Mouse (Mus musculus): ENCODE measurements around the gene Gpbp1.

Gpbp1 gene

DNA sequence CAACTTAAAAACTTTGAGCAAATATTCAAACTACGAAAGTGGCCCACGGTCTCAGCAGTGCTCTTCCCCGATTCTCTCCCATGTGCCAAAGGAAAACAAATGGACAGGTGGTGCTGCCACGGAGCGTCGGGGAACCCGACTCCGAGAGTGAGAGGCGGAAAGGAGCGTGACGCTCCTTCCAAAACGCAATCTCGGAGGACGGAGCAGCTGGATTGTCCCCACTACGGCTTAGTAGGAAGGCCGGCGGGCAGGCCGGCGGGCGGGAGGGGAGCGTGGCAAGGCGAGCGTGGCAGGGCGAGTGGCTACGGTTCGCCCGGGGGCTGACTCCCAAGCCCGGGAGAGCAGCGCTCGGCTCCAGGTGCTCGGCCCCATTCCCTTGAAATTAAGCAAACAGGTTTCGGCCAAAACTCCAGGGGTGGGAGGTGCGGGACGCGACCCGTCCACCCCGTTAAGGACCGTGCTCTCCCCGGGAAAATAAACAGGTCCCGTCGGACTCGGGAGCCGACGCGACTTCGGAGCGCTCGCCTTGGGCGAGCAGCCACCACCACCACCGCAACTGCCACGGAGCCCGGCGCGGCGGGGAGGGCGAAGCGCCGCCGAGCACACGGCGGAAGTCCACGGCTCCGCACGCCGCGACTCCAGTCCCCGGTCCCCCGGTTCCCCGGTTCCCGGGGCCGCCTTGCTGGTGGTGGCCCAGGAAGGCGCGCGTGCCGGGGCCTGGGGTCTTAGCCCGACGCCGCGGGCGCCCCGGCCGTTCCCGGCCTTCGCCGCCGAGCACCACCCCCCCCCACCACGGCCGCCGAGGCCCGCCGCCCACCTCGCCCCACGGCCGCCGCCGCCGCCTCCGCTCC, 1.0 kb downstream of the Gpbp1 start:
- in situ Hi-C loops (cut with MboI; ENCODE audit: low pct_unique_long_range_greater_than_20kb in 1 of 2, low sequenced_read_pairs in 2 of 2, unreplicated experiment in 1 of 2): loop anchor here (10.0 to 25.0 kb wide), 2 partner anchors 46 to 223 kb away; no protein-coding TSS in a partner anchor

DNA sequence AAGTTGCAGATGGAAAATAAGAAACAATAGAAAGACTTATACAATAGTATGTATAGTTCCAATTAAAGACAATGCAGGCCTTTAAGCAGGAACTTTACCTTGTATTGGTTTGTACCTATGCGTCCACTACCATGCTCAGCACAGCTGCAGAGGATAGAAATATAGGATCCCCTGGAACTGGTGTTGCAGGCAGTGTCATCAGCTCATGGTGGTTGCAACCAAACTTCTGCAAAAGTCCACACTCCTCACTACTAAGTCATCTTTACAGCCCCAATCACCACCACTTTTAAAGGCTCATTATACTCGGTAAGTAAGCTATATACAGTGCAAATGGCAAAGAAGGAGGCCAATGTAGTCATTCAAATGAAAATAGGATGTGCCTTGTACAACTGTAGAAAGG, 12.2 kb downstream of the Gpbp1 start:
- in situ Hi-C loops (cut with MboI; ENCODE audit: low pct_unique_long_range_greater_than_20kb in 1 of 2, low sequenced_read_pairs in 2 of 2, unreplicated experiment in 1 of 2): loop anchor here in 1 of 2 experiments (25.0 kb wide), 1 partner anchor 235 kb away; no protein-coding TSS in a partner anchor

DNA sequence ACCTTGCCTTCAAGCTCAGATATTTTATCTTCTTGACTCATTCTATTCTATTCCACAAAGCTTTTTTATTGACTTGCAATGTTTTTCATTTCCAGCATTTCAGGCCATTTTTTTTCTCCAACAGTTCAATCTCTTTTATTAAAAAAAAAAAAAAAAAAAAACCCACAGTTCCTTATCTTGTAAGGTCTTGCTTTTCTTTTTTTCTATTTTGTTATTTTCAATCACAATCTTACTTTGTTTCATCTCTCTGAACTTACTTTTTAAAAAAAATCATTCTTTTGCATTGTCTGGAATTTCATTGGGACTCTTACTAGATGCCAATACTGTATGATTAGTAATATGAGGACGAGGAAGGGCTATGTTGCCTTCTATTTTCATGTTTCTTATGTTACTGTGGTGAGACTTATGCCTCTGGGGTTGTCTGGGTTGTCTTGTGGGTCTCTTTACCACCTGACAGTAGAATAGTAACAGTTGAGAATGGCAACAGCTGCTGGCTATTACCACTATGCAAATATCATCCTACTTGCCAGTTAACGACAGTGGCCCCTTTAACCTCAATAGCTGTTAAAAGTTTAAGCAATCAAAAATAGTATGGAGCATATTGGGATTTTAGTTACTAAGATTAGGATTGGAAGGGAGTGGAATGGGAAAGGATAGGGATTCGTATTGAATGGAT, 19.2 kb downstream of the Gpbp1 start:
- in situ Hi-C loops (cut with MboI; ENCODE audit: low pct_unique_long_range_greater_than_20kb in 1 of 2, low sequenced_read_pairs in 2 of 2, unreplicated experiment in 1 of 2): no loop called here

DNA sequence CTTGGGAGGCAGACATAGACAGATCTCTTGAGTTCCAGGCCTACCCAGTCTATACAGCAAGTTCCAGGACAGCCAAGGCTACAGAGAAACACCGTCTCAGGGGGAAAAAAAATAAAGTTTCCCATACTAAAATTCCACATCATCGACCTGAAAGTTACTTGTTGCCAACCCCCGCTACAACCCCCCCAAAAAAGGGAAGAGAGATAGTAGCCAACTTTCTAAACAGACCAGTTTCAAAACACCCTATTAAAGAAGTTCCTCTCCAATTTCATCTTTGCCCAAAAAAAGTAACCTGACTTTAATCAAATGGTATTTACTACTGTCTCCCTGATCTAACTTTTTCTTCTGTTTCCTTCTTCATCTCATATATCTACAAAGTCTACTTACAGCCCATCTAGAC, 22.6 kb downstream of the Gpbp1 start:
- in situ Hi-C loops (cut with MboI; ENCODE audit: low pct_unique_long_range_greater_than_20kb in 1 of 2, low sequenced_read_pairs in 2 of 2, unreplicated experiment in 1 of 2): no loop called here

DNA sequence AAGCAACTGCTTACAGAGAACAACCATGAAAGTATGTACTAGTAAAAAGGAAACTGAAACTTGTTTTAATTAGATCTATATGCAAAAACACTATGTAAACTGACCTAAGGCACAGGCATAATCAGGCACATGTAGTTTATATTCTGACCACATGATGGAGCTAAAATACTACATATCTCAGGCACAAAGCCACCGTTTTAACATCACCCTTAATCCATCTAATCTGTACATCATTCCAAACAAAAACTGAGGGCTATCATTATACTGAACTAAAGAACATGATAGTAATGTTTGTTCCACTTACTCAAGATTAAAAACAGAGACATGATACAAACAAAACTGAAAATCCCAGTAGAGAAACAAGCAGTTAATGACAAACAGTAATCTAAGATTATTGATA, 28.5 kb downstream of the Gpbp1 start:
- in situ Hi-C loops (cut with MboI; ENCODE audit: low pct_unique_long_range_greater_than_20kb in 1 of 2, low sequenced_read_pairs in 2 of 2, unreplicated experiment in 1 of 2): no loop called here

DNA sequence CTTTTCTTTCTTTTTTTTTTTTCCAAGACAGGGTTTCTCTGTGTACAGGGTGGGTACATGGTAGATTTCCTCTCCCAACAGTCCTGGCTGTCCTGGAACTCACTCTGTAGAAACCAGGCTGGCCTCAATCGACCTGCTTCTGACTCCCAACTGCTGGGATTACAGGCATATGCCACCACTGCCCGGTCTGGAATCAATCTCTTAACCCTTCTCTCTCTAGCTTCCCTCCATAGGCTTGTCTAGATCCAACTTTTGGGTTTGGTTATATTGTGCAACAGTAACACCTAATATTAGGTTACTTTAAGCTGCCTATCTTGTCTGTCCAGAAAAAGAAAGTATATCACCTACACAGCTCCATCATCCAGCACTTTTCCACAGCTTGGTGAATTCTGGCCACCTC, 33.1 kb downstream of the Gpbp1 start:
- in situ Hi-C loops (cut with MboI; ENCODE audit: low pct_unique_long_range_greater_than_20kb in 1 of 2, low sequenced_read_pairs in 2 of 2, unreplicated experiment in 1 of 2): no loop called here

DNA sequence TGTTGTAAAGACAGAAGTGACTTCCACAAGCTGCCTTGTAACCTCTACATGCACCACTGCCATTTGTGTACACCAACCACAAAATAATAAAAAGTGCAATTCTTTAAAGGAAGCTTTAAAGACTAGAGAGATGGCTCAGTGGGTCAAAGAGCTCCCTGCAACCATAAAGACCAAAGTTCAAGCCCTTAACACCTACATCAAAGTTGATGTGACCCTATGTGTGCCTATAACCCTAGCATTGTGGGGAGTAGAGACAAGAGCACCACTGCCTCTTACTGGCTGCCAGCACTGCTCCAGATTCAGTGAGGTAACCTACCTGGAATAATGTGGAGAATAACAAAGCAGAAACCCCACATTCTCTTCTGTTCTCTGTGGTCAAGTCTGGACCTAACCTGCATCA, 45.6 kb downstream of the Gpbp1 start:
- in situ Hi-C loops (cut with MboI; ENCODE audit: low pct_unique_long_range_greater_than_20kb in 1 of 2, low sequenced_read_pairs in 2 of 2, unreplicated experiment in 1 of 2): no loop called here

DNA sequence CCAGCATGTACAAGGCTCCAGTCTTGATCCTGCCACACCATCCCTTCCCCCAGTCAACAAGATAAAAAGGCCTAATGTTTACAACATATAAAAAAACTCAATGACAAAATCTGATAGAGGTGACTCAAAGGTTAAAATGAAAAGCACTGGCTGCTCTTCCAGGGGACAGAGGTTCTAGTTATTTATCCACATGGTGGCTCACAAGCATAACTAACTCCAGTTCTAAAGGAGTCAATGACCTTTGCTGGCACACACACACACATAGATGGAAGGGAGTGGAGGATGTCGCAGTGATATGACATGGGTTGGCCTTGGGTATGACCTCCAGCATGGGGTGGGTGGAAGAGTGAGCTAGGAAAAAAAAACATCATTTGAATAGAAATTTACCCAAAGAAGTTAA, 58.7 kb downstream of the Gpbp1 start:
- in situ Hi-C loops (cut with MboI; ENCODE audit: low pct_unique_long_range_greater_than_20kb in 1 of 2, low sequenced_read_pairs in 2 of 2, unreplicated experiment in 1 of 2): no loop called here

DNA sequence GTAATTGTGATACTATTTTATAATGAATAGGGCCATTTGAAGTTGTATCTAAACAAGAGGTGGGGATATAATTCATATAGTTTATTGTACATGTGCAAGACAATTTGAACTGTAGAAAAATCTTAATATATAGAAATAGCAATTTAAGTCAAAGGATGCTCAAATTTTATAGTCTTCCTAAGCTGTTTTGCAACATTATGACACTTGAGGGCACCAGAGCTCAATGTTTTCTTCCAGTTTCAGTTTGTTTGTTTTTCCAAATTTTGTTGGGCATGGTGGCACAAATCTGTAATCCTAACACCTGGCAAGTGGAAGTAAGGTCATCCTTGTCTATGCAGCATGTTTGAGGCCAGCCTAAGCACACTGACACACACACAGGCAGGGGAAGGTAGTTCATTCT, 68.6 kb downstream of the Gpbp1 start:
- in situ Hi-C loops (cut with MboI; ENCODE audit: low pct_unique_long_range_greater_than_20kb in 1 of 2, low sequenced_read_pairs in 2 of 2, unreplicated experiment in 1 of 2): loop anchor here (25.0 kb wide), 1 partner anchor 459 kb away; no protein-coding TSS in a partner anchor

DNA sequence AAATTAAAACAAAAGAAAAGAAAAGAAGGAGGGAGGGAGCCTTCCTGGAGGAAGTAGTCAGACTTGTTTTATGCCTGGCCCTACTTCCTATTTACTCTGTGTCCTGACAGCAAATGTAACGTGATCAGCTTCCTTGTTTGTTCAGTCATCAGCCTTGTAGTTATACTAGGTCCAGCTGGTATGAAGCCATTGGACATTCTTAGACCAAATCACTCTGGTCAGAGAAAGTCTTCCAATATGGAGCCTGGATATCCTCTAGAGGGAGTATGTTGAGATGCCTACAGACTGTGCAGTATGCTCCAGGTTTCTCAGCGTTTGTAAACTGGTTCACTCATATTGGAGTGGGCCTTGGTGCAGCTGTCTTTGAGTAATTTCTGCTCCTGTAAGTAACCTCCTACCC, 71.8 kb downstream of the Gpbp1 start:
- in situ Hi-C loops (cut with MboI; ENCODE audit: low pct_unique_long_range_greater_than_20kb in 1 of 2, low sequenced_read_pairs in 2 of 2, unreplicated experiment in 1 of 2): loop anchor here (10.0 to 25.0 kb wide), 2 partner anchors 456 to 1033 kb away; no protein-coding TSS in a partner anchor

DNA sequence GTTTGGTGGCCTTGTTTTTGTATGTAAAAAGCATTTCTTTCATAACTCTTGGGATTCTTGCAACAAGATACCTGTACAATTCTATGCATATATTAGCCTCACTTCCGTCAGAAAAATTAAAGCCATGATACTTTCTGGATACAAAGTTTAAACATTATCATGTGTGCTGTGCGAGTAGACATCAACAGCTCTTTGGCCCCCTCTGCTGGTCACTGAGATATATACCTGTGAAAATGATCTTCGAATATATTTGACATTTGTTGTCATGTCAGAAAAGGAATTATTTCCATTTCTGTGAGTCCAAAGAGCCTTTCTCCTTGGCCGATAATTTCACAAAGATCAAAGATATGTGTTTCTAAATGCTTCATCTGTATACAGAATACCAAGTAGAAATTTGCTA, 76.8 kb downstream of the Gpbp1 start:
- in situ Hi-C loops (cut with MboI; ENCODE audit: low pct_unique_long_range_greater_than_20kb in 1 of 2, low sequenced_read_pairs in 2 of 2, unreplicated experiment in 1 of 2): loop anchor here (5.0 to 25.0 kb wide), 3 partner anchors 451 to 1028 kb away; no protein-coding TSS in a partner anchor

DNA sequence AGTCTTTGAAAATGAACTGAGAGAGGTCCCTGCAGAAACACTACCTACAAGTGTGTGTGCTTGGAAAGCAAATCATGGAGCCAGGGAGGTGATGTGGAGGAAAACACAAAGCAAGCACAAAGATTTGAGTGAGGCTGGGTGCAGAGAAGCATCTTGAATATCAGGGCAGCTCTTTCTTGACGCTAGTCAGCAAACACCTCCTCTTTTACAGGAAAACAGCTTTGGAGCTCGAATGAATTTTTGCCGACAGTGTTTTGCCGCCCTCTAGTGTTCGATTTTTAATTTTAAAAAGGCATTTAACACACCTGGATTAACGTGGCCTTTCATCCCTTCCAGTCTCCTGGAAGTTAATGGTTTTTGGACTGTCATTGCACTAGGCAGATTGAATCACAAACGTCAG, 79.1 kb downstream of the Gpbp1 start:
- in situ Hi-C loops (cut with MboI; ENCODE audit: low pct_unique_long_range_greater_than_20kb in 1 of 2, low sequenced_read_pairs in 2 of 2, unreplicated experiment in 1 of 2): loop anchor here (5.0 to 25.0 kb wide), 3 partner anchors 449 to 1026 kb away; no protein-coding TSS in a partner anchor

DNA sequence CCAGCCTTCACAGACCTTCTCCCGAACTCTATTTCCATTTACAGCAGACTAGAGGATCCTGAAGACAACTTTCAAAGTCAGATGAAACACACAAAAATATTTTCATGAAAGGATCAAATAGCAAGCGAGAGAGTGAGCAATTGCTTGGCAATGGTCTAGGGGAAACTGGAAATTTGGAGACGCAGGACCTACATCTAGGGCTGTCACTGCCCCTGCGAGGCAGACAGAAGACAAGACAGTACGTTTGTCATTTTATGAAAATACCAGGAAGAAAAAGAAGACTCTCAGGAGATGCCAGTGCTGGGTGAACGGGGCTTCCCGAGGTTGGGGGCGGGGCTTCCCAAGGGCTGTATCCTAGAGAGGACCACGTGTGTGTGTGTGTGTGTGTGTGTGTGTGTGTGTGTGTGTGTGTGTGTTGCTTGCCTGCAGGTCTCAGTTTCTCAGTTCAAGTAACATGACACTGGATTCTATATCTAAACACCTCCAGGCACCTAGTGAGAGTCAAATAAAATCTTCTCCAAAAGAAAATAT, 83.0 kb downstream of the Gpbp1 start:
- in situ Hi-C loops (cut with MboI; ENCODE audit: low pct_unique_long_range_greater_than_20kb in 1 of 2, low sequenced_read_pairs in 2 of 2, unreplicated experiment in 1 of 2): loop anchor here (25.0 kb wide), 1 partner anchor 445 kb away; no protein-coding TSS in a partner anchor

DNA sequence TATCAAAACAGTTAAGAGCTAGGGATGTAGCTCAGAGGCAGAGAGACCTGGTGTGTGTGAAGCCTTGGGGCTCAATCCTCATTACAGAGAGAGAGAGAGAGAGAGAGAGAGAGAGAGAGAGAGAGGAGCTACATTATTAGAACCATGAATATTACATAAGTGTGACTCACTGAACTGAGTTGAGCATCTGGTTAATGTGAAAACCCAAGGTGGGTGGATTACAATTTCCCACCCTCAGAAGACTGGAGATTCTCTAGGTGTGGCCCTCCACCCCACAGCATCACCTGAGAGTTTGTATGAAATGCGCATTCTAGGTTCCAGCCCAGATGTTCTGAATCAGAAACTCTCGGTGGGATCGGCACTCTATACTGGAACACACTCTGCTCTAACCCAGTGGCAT, 84.0 kb downstream of the Gpbp1 start:
- in situ Hi-C loops (cut with MboI; ENCODE audit: low pct_unique_long_range_greater_than_20kb in 1 of 2, low sequenced_read_pairs in 2 of 2, unreplicated experiment in 1 of 2): loop anchor here (25.0 kb wide), 1 partner anchor 444 kb away; no protein-coding TSS in a partner anchor

DNA sequence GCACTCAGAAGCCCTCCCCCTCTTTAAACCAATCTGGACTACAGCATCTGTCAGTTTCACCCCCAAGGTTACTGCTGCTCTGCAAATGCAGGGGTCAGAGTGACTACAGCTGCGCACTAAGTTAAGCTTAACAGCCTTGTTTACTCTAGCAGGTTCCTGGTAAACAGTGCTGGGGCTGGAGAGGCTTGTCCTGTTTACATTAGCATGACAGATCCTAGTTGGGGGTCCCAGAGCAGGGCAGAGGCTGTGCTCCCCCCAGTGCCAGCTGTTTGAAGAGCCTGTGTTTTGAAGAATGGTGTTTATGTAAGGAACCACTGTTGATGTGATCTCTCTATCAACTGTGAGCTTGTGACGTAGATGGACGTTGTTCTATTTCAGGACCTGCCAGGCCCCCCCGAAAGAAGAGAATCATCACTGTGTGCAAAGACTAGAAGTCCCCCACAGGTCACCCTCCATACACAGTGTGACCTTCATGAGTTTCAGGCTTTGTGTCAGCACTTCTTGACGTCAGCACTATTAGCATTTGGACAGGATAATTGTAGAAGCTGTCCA, 92.2 kb downstream of the Gpbp1 start:
- in situ Hi-C loops (cut with MboI; ENCODE audit: low pct_unique_long_range_greater_than_20kb in 1 of 2, low sequenced_read_pairs in 2 of 2, unreplicated experiment in 1 of 2): no loop called here

DNA sequence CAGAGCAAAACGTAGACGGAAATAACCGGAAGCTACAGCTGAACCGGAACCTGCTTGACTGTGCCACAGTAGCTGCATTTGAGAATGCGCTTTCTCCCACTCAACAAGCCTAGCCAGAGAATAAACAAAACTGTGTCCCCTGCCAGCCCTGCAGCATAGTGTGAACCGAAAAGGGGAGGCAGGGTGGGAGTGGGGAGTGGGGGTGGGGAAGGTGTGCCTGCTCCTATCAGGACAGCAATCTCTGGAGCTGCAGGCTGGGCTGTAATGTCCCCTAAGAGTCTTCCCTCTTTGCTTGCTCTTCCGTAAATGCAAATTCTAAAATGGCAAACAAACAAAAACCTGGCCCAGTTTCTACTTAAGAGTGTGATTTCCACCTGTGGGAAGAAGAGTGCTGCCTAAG, 92.8 kb downstream of the Gpbp1 start:
- in situ Hi-C loops (cut with MboI; ENCODE audit: low pct_unique_long_range_greater_than_20kb in 1 of 2, low sequenced_read_pairs in 2 of 2, unreplicated experiment in 1 of 2): no loop called here

DNA sequence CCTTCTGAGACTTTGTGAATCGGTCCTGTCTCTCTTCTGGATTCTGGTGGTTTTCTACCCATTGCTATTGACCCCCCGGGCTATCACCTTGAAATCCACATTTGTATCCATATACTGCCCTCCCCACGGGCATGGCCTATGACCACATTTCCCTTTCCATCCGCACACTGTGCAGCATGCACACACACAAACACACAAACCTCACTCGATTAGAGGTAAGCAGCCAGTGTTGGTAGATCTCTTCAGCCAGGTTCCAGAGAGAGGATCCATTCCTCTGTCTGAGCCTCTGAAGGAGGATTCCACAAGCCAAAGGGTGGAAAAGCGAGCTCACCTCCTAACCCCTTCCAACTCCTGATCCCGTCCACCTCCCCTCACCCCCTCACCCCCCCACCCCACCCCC, 94.4 kb downstream of the Gpbp1 start:
- in situ Hi-C loops (cut with MboI; ENCODE audit: low pct_unique_long_range_greater_than_20kb in 1 of 2, low sequenced_read_pairs in 2 of 2, unreplicated experiment in 1 of 2): no loop called here

DNA sequence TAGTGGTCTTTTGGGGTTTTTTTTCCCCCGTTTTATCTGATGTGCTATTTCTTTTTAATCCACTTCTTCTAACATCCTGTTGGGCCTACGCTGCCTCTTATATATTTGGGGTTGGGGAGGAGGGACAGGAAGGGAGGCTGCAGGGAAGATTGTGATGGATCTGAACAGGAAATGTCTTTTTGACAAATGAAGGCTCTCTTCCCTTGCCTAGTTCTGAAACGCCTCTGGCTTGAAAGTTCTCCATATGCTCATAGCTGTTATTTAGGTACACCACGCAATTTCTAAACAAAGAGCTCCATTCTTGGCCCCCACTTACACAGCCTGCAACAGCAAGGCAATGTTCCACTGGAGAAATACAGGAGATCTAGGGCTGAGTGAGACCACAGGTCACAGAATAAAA, 95.0 kb downstream of the Gpbp1 start:
- in situ Hi-C loops (cut with MboI; ENCODE audit: low pct_unique_long_range_greater_than_20kb in 1 of 2, low sequenced_read_pairs in 2 of 2, unreplicated experiment in 1 of 2): no loop called here

DNA sequence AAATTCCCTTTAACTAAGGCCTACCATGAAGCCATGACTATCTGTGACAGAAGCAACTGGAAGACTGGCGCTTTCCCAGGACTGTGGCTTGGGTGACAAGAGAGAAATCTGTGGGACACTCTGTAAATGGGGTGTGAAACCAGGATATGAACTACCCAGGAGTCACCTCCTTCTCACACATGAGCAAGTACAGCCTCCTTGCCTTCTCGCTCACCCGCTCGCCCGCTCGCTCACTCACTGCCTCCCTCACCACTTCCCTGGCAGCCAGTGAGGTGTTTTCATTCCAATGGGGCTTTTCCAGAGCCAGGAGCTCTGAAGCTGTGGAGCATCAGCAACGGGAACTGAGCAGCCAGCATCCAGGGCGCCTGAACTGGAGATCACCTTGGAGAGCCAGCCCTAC, 95.6 kb downstream of the Gpbp1 start:
- in situ Hi-C loops (cut with MboI; ENCODE audit: low pct_unique_long_range_greater_than_20kb in 1 of 2, low sequenced_read_pairs in 2 of 2, unreplicated experiment in 1 of 2): no loop called here

All from mouse embryonic stem cell (cell line).